Mouse (Mus musculus): Measurements from ENCODE around the gene Ccdc120. TPM values are rescaled to one million over a fixed set of nuclear protein-coding genes. Genes with fewer than 3 reads are reported as not detected.

The Ccdc120 gene
- not detected for polyA plus RNA-seq (2017; shearing (Covaris generic))

DNA sequence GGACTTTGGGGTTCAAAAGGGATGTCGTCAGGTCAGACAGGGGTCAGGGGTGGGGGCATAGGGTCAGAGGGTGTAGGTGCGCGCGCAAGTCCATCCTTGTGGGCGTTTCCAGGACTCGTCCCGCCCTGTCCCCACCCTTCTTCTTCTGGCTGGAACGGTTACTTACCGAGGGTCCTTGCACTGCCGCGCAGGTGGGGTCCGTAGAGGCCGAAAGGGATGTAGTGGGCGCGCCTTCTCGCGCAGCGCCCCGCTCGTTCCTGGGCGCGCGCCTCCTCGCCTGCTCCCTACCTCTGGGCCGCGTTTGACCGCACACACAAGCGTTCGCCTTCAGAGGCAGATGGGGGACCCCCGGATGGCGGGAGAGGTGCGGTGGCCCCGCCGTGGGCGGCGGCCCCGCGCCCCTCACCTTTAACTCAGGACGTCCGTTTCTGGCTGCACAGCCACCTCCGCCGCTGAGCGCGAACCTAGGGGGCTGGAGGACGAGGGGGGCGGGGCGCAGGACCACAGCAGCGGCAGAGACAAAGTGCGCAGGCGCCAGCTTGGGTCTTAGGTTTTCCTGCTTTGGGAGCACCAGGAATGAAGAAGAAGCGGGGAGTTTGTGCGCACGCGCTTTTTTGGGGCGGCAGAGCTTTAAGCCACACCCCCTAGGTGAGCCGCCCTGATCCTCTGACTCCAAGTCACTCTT, at the start of gene Ccdc120:
Gene Ccdc120, minus strand, starts transcription at position 474 of the 685 bp plus-strand sequence.

DNA sequence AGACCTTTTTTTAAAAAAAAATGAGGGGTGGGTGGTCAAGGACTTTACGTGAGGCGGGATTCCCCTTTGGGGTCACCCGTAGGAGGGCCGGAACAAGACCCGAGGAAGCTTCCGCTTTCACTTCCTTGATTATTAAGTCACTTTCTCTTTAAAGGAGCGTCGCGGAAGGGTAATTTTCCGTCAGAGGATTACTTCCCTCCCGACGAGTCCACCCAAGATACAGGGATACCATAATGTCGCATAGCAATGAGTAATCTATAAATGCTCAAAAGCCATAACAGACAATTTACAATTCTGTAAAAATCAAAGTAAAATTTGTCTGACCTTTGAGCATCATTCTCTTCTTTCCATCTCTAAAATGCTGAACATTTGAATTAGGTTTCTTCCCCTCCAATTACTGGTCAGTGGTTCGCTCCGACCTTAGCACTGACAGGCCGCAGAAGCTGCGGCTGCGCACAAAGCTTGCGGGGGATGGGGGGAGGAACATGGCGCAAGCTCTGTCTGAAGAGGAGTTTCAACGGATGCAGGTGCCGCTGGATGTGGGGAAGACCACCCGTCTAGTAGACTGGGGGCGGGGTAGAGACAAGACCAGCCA, 38.9 kb upstream of the Ccdc120 start, which contains the start of gene Gripap1:
Gene Gripap1, plus strand, starts transcription at position 224 of the 595 bp plus-strand sequence.

DNA sequence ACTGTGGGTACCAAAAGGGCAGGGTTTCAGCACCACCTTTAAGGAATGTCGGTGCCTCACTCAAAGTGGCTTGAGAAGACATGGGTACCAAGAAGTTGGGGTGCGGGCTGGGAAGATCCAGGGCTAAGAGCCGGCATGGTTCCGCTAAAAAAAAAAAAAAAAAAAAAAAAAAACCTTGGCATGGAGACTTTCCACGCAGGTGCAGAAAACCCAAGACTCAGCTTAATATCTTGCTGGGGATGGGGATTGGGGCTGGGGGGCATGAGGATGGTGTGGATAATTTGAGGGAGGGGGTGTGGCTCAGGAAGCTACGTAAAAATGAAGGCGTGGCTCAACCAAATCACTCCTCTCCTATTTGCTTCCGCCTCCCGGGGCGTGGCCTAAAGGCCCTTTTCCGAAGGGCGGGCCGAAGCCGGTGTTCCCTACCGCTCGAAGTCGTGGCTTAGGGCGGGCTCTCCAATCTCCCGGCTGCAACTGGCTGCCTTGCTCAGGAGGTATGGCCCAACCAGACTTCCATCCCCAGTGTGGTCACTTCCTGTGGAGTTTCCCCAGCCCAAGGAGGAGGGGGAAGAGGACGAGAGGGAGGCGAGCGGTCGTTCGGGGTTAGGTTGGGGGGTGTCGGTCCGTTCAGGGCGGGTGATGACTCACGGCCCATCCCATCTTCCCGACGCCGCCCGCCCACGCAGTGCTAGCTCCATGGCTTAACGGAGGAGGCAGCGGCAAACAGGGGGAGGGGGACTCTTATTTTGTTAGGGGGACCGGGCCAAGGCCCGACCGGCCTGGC, 11.6 kb upstream of the Ccdc120 start, which contains the start of gene Tfe3:
Gene Tfe3, plus strand, starts transcription at position 424 of the 784 bp plus-strand sequence.

DNA sequence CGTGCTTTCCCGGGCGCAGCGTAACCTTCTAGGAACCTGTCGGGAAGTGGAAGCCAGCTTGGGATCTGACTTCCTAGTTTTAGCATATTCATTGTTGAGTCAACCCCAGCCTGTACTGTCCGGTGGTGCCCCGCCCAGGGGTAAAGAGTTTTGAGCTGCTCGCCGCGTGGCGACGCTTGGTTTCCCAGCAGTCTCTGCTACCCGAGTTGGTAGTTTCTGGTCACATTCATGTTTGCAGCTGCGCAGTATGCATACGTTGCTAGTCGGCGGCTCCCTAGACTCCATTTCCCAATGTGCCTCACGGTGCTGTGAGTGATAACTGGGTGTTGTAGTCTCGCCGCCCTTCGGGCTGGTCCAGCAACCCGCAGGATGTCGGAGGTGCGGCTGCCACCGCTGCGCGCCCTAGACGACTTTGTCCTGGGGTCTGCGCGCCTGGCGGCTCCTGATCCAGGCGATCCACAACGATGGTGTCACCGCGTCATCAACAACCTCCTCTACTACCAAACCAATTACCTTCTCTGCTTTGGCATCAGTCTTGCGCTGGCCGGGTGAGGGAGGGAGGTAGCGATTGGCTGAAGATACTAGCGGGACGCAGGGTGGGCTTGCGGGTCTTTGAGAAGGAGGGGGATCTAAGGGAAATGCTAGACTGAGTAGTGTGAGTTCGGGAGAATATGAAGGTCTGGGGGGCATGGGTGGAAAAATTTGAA, 22.3 kb downstream of the Ccdc120 start, which contains the start of gene Praf2:
Gene Praf2, plus strand, starts transcription at position 225 of the 707 bp plus-strand sequence.

DNA sequence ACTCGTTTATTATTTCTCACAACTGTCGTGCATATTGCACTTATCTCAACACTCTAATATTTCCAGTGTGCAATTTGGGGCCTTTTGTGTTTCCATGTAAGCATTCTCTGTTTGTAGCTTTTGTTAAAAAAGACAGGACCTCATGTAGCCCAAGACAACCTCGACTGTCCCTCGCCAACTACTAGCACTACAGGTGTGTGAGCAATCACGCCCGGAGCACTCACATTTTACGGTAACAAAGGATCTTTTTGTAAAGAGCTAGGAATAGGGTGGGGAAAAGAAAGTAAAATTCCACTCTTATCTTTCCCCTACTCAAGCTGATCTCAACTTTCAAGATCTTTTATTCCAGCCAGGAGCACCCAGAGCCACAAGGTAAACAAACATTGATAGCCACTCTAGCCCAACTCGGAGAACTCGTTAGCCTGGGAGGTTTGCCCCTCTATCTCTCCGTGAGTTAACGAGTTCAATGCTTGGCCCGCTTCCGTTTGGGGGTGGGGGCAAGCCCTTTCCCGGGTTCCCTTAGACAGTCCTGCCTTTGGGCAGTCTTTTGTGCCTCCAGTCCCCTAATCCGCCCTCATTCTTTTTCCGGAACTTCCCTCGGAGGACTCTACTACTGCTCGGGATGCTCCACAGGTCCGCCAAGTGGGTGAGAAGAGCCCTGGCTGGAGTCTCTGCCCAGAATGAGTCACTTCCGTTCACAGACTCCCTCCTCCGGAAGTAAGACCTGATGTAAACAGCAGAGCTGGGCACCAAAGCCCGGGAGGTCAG, 29.0 kb downstream of the Ccdc120 start, which contains the start of gene Gm45208:
Gene Gm45208, plus strand, starts transcription at position 732 of the 768 bp plus-strand sequence.

DNA sequence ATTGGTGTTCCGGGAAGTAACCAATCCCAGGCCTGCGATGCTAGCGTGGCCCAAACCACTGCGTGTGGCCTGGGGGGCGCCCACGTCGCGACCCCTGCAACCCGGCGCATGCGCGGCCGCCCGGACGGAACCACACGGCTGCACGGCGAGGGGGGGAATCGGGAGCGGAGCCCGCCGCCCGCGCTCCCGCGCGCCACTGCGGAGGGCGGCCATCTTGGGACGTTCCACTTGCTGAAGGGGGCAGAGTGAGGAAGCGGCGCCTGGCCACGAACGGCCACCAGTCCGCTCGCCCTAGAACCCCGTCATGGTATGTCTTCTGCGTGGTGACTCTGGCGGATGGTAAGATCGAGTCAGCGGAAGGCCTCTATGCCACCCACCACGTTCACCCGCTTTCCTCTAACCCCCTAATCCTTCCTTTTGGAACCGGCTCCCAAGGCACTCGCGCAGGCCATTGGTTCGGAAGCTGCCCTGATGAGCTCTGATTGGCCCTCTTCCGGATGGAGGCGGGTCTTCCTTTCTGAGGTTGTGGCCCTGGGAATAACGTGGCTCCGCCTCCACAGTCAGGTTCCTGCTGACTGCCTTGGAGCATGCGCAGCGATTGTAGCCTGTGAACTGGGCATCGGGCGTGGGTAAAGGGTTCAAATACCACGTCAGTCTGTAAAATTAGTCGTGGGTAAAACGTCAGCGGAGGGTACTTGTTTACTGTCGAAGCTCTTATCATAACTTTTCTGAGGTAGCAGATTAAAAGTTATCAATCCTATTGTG, 36.4 kb downstream of the Ccdc120 start, which contains the start of gene Wdr45:
Gene Wdr45, plus strand, starts transcription at position 199 of the 765 bp plus-strand sequence.

DNA sequence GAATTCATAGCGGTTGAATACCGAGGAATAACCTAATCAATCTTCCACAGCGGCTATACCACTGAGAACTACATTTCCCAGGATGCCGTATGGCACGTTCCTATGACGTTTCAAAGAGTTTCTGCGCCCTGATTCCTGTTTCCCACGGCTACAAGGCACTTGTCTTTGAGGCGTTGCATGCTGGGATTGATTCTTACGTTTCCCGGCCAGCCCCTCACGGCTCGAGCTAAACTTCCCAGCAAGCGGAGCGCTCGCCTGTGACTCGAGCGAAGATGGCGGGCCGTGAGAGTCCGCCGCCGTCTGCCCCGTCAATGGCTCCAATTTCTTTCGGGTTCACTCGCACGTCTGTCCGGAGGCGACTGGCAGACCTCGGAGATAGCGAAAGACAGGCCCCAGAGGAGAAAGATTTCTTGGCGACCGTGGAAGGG, 53.7 kb downstream of the Ccdc120 start, which contains the start of gene Gpkow:
Gene Gpkow, plus strand, starts transcription at position 178 of the 428 bp plus-strand sequence.

Other genes starting within 250 kb of the Ccdc120 start
- gene Foxp3, start 177.3 kb downstream of the Ccdc120 start, polyA plus RNA-seq (2017; shearing (Covaris generic)) = 26.0 TPM
- gene Ppp1r3f, start 176.6 kb downstream of the Ccdc120 start, polyA plus RNA-seq (2017; shearing (Covaris generic)) = 8.8 TPM
- gene Ccdc22, start 145.4 kb downstream of the Ccdc120 start, polyA plus RNA-seq (2017; shearing (Covaris generic)) = 42.1 TPM
- gene Cacna1f, start 143.8 kb downstream of the Ccdc120 start, polyA plus RNA-seq (2017; shearing (Covaris generic)) = not detected
- 0.80 TPM for gene Syp, start 112.4 kb downstream of the Ccdc120 start, polyA plus RNA-seq (2017; shearing (Covaris generic))
- gene Prickle3, start 93.6 kb downstream of the Ccdc120 start, polyA plus RNA-seq (2017; shearing (Covaris generic)) = 45.5 TPM
- gene Plp2, start 79.5 kb downstream of the Ccdc120 start, polyA plus RNA-seq (2017; shearing (Covaris generic)) = 35.6 TPM
- not detected for gene Magix, start 69.7 kb downstream of the Ccdc120 start, polyA plus RNA-seq (2017; shearing (Covaris generic))
- 81.8 TPM for gene Gpkow, start 53.8 kb downstream of the Ccdc120 start, polyA plus RNA-seq (2017; shearing (Covaris generic))
- gene Wdr45, start 36.6 kb downstream of the Ccdc120 start, polyA plus RNA-seq (2017; shearing (Covaris generic)) = 172 TPM
- gene Gm45208, start 28.7 kb downstream of the Ccdc120 start, polyA plus RNA-seq (2017; shearing (Covaris generic)) = not detected
- 19.5 TPM for gene Praf2, start 22.5 kb downstream of the Ccdc120 start, polyA plus RNA-seq (2017; shearing (Covaris generic))
- gene Tfe3, start 11.7 kb upstream of the Ccdc120 start, polyA plus RNA-seq (2017; shearing (Covaris generic)) = 42.5 TPM
- 145 TPM for gene Gripap1, start 38.9 kb upstream of the Ccdc120 start, polyA plus RNA-seq (2017; shearing (Covaris generic))
- 0.26 TPM for gene Kcnd1, start 71.4 kb upstream of the Ccdc120 start, polyA plus RNA-seq (2017; shearing (Covaris generic))
- gene Otud5, start 90.5 kb upstream of the Ccdc120 start, polyA plus RNA-seq (2017; shearing (Covaris generic)) = 239 TPM
- gene Pim2, start 127.4 kb upstream of the Ccdc120 start, polyA plus RNA-seq (2017; shearing (Covaris generic)) = 165 TPM
- gene Slc35a2, start 133.1 kb upstream of the Ccdc120 start, polyA plus RNA-seq (2017; shearing (Covaris generic)) = 35.6 TPM
- 191 TPM for gene Pqbp1, start 148.4 kb upstream of the Ccdc120 start, polyA plus RNA-seq (2017; shearing (Covaris generic))
- gene Timm17b, start 148.5 kb upstream of the Ccdc120 start, polyA plus RNA-seq (2017; shearing (Covaris generic)) = 88.6 TPM
- gene Gm10491, start 156.9 kb upstream of the Ccdc120 start, polyA plus RNA-seq (2017; shearing (Covaris generic)) = not detected
- gene Gm10490, start 158.6 kb upstream of the Ccdc120 start, polyA plus RNA-seq (2017; shearing (Covaris generic)) = not detected
- not detected for gene Pcsk1n, start 168.9 kb upstream of the Ccdc120 start, polyA plus RNA-seq (2017; shearing (Covaris generic))
- not detected for gene Eras, start 177.7 kb upstream of the Ccdc120 start, polyA plus RNA-seq (2017; shearing (Covaris generic))
- gene Hdac6, start 197.0 kb upstream of the Ccdc120 start, polyA plus RNA-seq (2017; shearing (Covaris generic)) = 11.6 TPM
- gene Gata1, start 227.2 kb upstream of the Ccdc120 start, polyA plus RNA-seq (2017; shearing (Covaris generic)) = 3.3 TPM

Measured in naive thymus-derived CD4-positive, alpha-beta T cell, adult 5 months (primary cell).